Mouse (Mus musculus): ENCODE data around the gene Scly.

DNA sequence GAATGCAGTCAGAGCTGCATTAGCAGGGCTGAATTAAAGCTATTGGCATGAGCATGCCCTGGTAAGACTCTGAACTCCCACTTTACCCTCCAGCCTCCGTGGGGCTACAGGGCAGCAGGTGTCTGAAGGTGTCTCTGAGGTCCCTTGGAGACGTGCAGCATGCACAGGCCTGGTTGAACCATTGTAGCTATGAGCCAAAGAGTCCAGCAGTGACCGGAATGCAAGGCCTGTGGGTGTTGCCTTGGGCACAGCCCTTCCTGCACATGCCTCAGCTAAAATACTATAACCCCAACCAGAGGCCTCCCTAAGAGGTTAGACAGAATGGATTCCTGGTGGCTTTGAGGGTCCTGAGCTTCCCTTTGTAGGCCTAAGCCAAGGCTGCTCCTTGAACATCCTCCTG, 53.1 kb downstream of the Scly start:
- no peak for TF ChIP-seq POLR2A (IDR thresholded peaks at IDR 0.05; ENCODE audit: extremely low read depth, insufficient read depth, low read length)
- TF ChIP-seq CTCF (IDR thresholded peaks at IDR 0.05; ENCODE audit: extremely low read depth, insufficient read depth, low read length) = no peak
